In the genomic region with DNA sequence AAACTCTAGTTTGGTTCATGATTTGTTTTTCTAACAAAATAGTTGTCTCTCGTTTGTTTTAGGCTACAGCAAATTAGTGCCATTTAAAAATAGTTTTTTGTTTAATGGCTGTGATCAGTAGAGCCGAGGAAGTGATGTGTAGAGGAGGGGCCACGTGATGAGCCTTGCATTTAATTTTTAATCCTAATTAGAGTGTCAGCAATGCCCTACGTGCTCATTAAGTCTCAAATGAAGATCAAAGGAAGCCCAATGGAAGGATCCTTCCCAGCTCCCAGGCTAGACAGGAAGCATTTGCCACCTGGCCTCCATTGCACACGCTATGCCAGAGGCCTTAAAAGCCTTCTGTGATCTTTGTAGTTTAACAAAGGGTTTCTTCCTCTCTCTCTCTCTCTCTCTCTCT, we compare ENCODE assay signal across 27 mouse cellular contexts.
"Had no signal": no experiment of that assay in that cellular context is flagged by ENCODE, and none has a peak within 500 bp of the region (broad histone marks: within the 10 kb centered on the region; RNA-seq: fewer than 3 reads in every experiment).

No protein-coding gene starts in this region.

- H3K27ac ChIP-seq: limb, embryonic 10.5 days; limb, embryonic 12.5 days; limb, embryonic 13.5 days; limb, embryonic 15.5 days; liver, embryonic 12.5 days; liver, embryonic 13.5 days; liver, embryonic 14.5 days; liver, embryonic 15.5 days; lung, embryonic 15.5 days; macrophage; midbrain, embryonic 10.5 days; midbrain, embryonic 12.5 days; midbrain, embryonic 13.5 days; midbrain, embryonic 15.5 days had no signal

- H3K4me1 ChIP-seq: limb, embryonic 10.5 days; limb, embryonic 12.5 days; limb, embryonic 13.5 days; limb, embryonic 15.5 days; lung, embryonic 15.5 days; midbrain, embryonic 10.5 days; midbrain, embryonic 12.5 days; midbrain, embryonic 13.5 days; midbrain, embryonic 15.5 days had no signal

- H3K36me3 ChIP-seq: limb, embryonic 10.5 days; limb, embryonic 12.5 days; limb, embryonic 13.5 days; limb, embryonic 15.5 days; liver, embryonic 12.5 days; liver, embryonic 13.5 days; liver, embryonic 15.5 days; lung, embryonic 15.5 days; midbrain, embryonic 10.5 days; midbrain, embryonic 12.5 days; midbrain, embryonic 13.5 days; midbrain, embryonic 15.5 days had no signal

- DNase-seq: left cerebral cortex, postnatal 4 days; liver; liver, embryonic 13.5 days; liver, postnatal 0 days; lung, adult 18-20 months; lung, adult 2 months; lung, embryonic 14.5 days; lung, postnatal 10 days; lung, postnatal 14 days; lung, postnatal 36 days; lung, postnatal 4 days; midbrain, embryonic 14.5 days had no signal

- H3K4me3 ChIP-seq: limb, embryonic 10.5 days; limb, embryonic 12.5 days; limb, embryonic 13.5 days; limb, embryonic 15.5 days; liver, embryonic 12.5 days; liver, embryonic 13.5 days; liver, embryonic 15.5 days; lung, embryonic 15.5 days; megakaryocyte, embryonic 14.5 days; midbrain, embryonic 10.5 days; midbrain, embryonic 12.5 days; midbrain, embryonic 13.5 days; midbrain, embryonic 15.5 days; myocyte had no signal

- H3K27me3 ChIP-seq: limb, embryonic 12.5 days; limb, embryonic 13.5 days; limb, embryonic 15.5 days; liver, embryonic 12.5 days; liver, embryonic 13.5 days; liver, embryonic 15.5 days; lung, embryonic 15.5 days; midbrain, embryonic 12.5 days; midbrain, embryonic 13.5 days; midbrain, embryonic 15.5 days had no signal
